Mouse (Mus musculus): ENCODE results near the gene Pdzrn3. TPM values are rescaled to one million over a fixed set of nuclear protein-coding genes. Genes with fewer than 3 reads are reported as not detected.
A peak's percentile ranks its signal among the peaks of the same experiment; 100 is the strongest.

Gene Pdzrn3
- total RNA-seq, 2 experiments from 2014 or later = not detected

- no peak for ATAC-seq (replicated peaks; ENCODE audit: poor library complexity, severe bottlenecking)
Measured at GRCm38 (mm10) chr6:101217756-101218155, 159.9 kb downstream of the Pdzrn3 start.

GRCm38 (mm10) chr6:101215436-101215791, 162.3 kb downstream of the Pdzrn3 start:
- ATAC-seq (replicated peaks; ENCODE audit: poor library complexity, severe bottlenecking) = no peak

- no peak for ATAC-seq (replicated peaks; ENCODE audit: poor library complexity, severe bottlenecking)
Measured at GRCm38 (mm10) chr6:101214734-101215435, 162.8 kb downstream of the Pdzrn3 start.

- ATAC-seq (replicated peaks; ENCODE audit: poor library complexity, severe bottlenecking) = no peak
Measured at GRCm38 (mm10) chr6:101213066-101213465, 164.6 kb downstream of the Pdzrn3 start.

- ATAC-seq (replicated peaks; ENCODE audit: poor library complexity, severe bottlenecking) = no peak
Measured at GRCm38 (mm10) chr6:101212086-101212485, 165.6 kb downstream of the Pdzrn3 start.

- no peak for ATAC-seq (replicated peaks; ENCODE audit: poor library complexity, severe bottlenecking)
Measured at GRCm38 (mm10) chr6:101211361-101211841, 166.3 kb downstream of the Pdzrn3 start.

- ATAC-seq (replicated peaks; ENCODE audit: poor library complexity, severe bottlenecking) = no peak
Measured at GRCm38 (mm10) chr6:101198943-101199298, 178.8 kb downstream of the Pdzrn3 start.

GRCm38 (mm10) chr6:101198284-101198942, 179.3 kb downstream of the Pdzrn3 start:
- no peak for ATAC-seq (replicated peaks; ENCODE audit: poor library complexity, severe bottlenecking)

GRCm38 (mm10) chr6:101197642-101198041, 180.1 kb downstream of the Pdzrn3 start:
- ATAC-seq (replicated peaks; ENCODE audit: poor library complexity, severe bottlenecking) = peak; percentile 71

- no peak for ATAC-seq (replicated peaks; ENCODE audit: poor library complexity, severe bottlenecking)
Measured at GRCm38 (mm10) chr6:101195891-101196290, 181.8 kb downstream of the Pdzrn3 start.

GRCm38 (mm10) chr6:101194386-101194925, 183.2 kb downstream of the Pdzrn3 start:
- no peak for ATAC-seq (replicated peaks; ENCODE audit: poor library complexity, severe bottlenecking)

- ATAC-seq (replicated peaks; ENCODE audit: poor library complexity, severe bottlenecking) = no peak
Measured at GRCm38 (mm10) chr6:101191576-101191975, 186.1 kb downstream of the Pdzrn3 start.

- ATAC-seq (replicated peaks; ENCODE audit: poor library complexity, severe bottlenecking) = no peak
Measured at GRCm38 (mm10) chr6:101187322-101187721, 190.4 kb downstream of the Pdzrn3 start.

- ATAC-seq (replicated peaks; ENCODE audit: poor library complexity, severe bottlenecking) = peak; percentile 84
Measured at GRCm38 (mm10) chr6:101186887-101187286, 190.8 kb downstream of the Pdzrn3 start.

GRCm38 (mm10) chr6:101184103-101184785, 193.5 kb downstream of the Pdzrn3 start:
- no peak for ATAC-seq (replicated peaks; ENCODE audit: poor library complexity, severe bottlenecking)

- no peak for ATAC-seq (replicated peaks; ENCODE audit: poor library complexity, severe bottlenecking)
Measured at GRCm38 (mm10) chr6:101170699-101171098, 207.0 kb downstream of the Pdzrn3 start.

GRCm38 (mm10) chr6:101153511-101153921, 224.2 kb downstream of the Pdzrn3 start:
- ATAC-seq (replicated peaks; ENCODE audit: poor library complexity, severe bottlenecking) = no peak

GRCm38 (mm10) chr6:101135368-101135767, 242.3 kb downstream of the Pdzrn3 start:
- no peak for ATAC-seq (replicated peaks; ENCODE audit: poor library complexity, severe bottlenecking)

- no peak for ATAC-seq (replicated peaks; ENCODE audit: poor library complexity, severe bottlenecking)
Measured at GRCm38 (mm10) chr6:101125396-101125795, 252.3 kb downstream of the Pdzrn3 start.

GRCm38 (mm10) chr6:101108951-101109350, 268.7 kb downstream of the Pdzrn3 start:
- no peak for ATAC-seq (replicated peaks; ENCODE audit: poor library complexity, severe bottlenecking)

GRCm38 (mm10) chr6:101103506-101103905, 274.2 kb downstream of the Pdzrn3 start:
- no peak for ATAC-seq (replicated peaks; ENCODE audit: poor library complexity, severe bottlenecking)
